Mouse (Mus musculus) forebrain, postnatal 0 days (tissue): ENCODE data around the gene Dclk2. TPM values are rescaled to one million over a fixed set of nuclear protein-coding genes. Genes with fewer than 3 reads are reported as not detected.

Experiments used
- ATAC-seq: fragments of 200-750 bp; cut with Nextera tagmentation; 2 replicates; pipeline ENCODE4 v1.8.0; 2017; ENCODE audit warnings: mild to moderate bottlenecking, moderate library complexity
- DNase-seq: peaks from one replicate; pipeline ENCODE4 v3.0.0-alpha.2; 2015
- H3K27ac ChIP-seq: fragments of 300-500 bp; sonication (generic); 2 replicates; pipeline ENCODE4 v1.5.1; 2014; ENCODE audit warnings: low read depth, mild to moderate bottlenecking, antibody characterized with exemption, low read length, moderate library complexity, mixed read lengths
- H3K27me3 ChIP-seq: fragments of 300-500 bp; sonication (generic); 2 replicates; pipeline ENCODE4 v1.6.1; 2014; ENCODE audit warnings: mild to moderate bottlenecking, low read length, mixed read lengths; ENCODE audit not compliant: insufficient read depth
- H3K36me3 ChIP-seq: fragments of 300-500 bp; sonication (generic); 2 replicates; pipeline ENCODE4 v1.6.1; 2014; ENCODE audit warnings: mild to moderate bottlenecking, moderate library complexity; ENCODE audit not compliant: insufficient read depth
- H3K4me1 ChIP-seq: fragments of 300-500 bp; sonication (generic); 2 replicates; pipeline ENCODE4 v1.6.1; 2014; ENCODE audit warnings: antibody characterized with exemption; ENCODE audit not compliant: insufficient read depth
- H3K4me2 ChIP-seq: fragments of 300-500 bp; sonication (generic); 2 replicates; pipeline ENCODE4 v1.6.1; 2014; ENCODE audit warnings: low read depth, mild to moderate bottlenecking, moderate library complexity
- H3K4me3 ChIP-seq: fragments of 300-500 bp; sonication (generic); 2 replicates; pipeline ENCODE4 v1.5.1; 2014; ENCODE audit warnings: low read depth, low read length, mixed read lengths
- H3K9ac ChIP-seq: fragments of 300-500 bp; sonication (generic); 2 replicates; pipeline ENCODE4 v1.6.1; 2014; ENCODE audit warnings: mild to moderate bottlenecking
- H3K9me3 ChIP-seq: fragments of 300-500 bp; sonication (generic); 2 replicates; pipeline ENCODE4 v1.6.1; 2016; ENCODE audit warnings: low read length
- CTCF ChIP-seq: sonication (generic); IDR thresholded peaks from 2 replicates; pipeline ENCODE4 v1.5.1; 2016; ENCODE audit warnings: antibody characterized with exemption, control low read depth, low read depth
- WGBS: fragments of 180-500 bp; shearing (Covaris S2); extraction: QIAGEN DNeasy Blood & Tissue Kit; methylation state at CpG from one replicate; pipeline ENCODE4 v1.1.7; 2014; 5-methylcytosine and 5-hydroxymethylcytosine counted together
- polyA plus RNA-seq: library from polyadenylated mRNA; unstranded; fragments of >200 nt; fragmentation: Nextera tagmentation; extraction: Ambion mirVana; gene quantifications from 2 replicates; pipeline ENCODE4 v1.2.1, GENCODE M21; 2015
- total RNA-seq: library from RNA; depleted of rRNA; stranded (reverse); fragments of >200 nt; gene quantifications from 2 replicates; pipeline ENCODE4 v1.2.3, GENCODE M21; 2014; rRNA removed

The Dclk2 gene
- total RNA-seq (141 and 166 TPM in 2 replicates), polyA plus RNA-seq (57.1 and 72.4 TPM in 2 replicates)

DNA sequence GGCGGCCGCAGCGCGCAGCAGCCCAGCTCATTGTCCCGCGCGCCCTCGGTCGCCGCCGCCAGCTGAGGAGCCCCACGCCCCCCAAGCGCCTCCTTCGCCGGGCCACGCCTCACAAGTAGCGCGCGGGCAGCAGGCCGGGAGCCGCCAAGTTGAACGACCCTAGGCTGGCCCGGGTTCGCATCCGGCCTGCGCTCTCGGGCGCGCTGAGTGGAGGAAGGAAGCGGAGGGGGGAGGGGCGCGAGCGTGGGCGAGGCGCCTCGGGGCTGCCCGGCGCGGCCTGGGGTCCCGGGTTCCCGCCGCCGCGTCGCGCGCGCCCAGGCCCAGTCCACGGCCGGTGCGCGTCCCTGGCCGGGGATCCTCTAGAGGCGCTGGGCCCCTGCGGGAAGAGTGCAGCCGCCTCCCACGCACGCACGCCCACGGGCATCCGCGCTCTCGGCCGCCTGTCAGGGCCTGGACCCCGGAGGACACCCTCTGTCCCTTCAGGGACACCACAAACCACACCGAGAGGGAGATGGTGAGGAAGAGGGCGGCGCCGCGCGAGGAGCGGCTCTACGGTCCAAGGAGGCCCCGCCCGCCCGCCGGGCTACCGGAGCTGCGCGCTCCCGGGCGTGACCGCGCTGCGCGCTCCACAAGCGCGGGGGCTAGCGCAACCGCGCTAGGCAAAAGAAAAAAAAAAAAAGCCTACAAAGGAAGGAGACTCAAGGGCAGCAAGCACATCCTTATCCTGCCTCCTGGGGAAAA lies at the start of gene Dclk2:
Gene Dclk2, minus strand, starts transcription at position 510 of the 741 bp plus-strand sequence.
- peak within 1 kb of the TSS; percentile 90 for H3K4me3 ChIP-seq
- peak; percentile 88 for ATAC-seq
- 1% methylated on average over 84 of the region's 91 CpGs for WGBS
- H3K9ac ChIP-seq: peak within 1 kb of the TSS; percentile 97
- H3K4me1 ChIP-seq: peaks cover 25% of the 10 kb centered on the region
- TF ChIP-seq CTCF: no peak
- no peaks in the 10 kb centered on the region for H3K27me3 ChIP-seq
- peak within 1 kb of the TSS; percentile 67 for H3K4me2 ChIP-seq
- H3K27ac ChIP-seq: peak within 1 kb of the TSS; percentile 96
- no peaks in the 10 kb centered on the region for H3K36me3 ChIP-seq
- peak; percentile 94 for DNase-seq
- no peaks in the 10 kb centered on the region for H3K9me3 ChIP-seq

DNA sequence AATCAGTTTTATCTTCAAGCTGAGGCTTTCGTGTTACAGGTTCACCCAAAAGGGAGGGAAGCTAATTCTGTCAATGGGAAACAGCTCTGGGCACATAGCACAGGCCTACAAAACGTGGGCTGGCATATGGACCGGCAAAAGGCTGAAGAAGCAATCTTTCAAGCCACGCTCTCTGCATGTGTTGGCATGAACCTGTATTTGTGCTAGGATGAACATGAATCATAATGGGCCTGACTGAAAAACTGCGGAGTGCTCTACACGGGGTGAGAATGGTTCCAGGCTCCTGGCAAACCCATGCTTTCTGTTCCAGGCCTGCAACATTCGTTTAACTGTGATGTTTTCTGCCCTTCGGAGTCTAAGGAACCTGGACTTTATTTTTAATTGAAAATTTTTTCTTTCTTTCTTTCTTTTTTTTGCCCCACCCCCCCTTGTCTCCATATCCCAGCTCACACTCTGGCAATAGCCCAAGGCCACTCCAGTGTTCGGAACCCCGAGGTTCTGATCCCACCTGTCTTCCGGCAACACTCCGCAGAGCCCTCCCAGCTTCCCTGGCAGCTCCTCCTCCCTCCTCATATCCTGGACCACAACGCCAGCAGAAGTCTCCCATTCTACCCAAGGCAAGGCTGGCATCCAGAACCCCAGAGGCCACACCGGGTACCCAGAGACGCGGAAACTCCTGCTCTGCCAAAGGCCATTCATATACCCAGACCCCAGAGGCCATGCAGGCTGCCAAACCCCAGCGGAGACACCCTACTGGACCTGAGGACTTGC lies 42.2 kb upstream of the Dclk2 start:
- no peak overlapping the region for H3K27ac ChIP-seq
- 80% methylated on average over 17 of the region's 17 CpGs for WGBS
- ATAC-seq: no peak
- no peak overlapping the region for H3K4me3 ChIP-seq
- no peak overlapping the region for H3K9ac ChIP-seq
- H3K9me3 ChIP-seq: no peaks in the 10 kb centered on the region
- no peak overlapping the region for H3K4me2 ChIP-seq
- H3K4me1 ChIP-seq: no peaks in the 10 kb centered on the region
- H3K27me3 ChIP-seq: no peaks in the 10 kb centered on the region
- TF ChIP-seq CTCF: no peak
- H3K36me3 ChIP-seq: no peaks in the 10 kb centered on the region
- no peak for DNase-seq

DNA sequence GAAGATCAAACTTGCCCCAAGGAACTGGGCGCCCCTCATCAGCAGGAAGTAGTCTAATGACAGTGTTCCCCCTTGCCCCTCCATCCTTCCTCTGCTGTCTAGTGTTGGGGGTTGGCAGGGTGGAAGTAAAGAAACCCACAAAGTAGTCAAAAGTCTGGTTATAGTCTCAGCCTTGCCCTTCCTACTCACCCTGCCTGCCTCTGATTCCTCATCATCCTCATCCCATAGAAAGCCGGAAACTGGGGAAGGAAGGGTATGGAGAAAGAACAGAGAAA lies 40.7 kb upstream of the Dclk2 start:
- H3K9me3 ChIP-seq: no peaks in the 10 kb centered on the region
- H3K4me3 ChIP-seq: no peak overlapping the region
- TF ChIP-seq CTCF: no peak
- no peaks in the 10 kb centered on the region for H3K36me3 ChIP-seq
- ATAC-seq (no peak), DNase-seq (no peak)
- H3K27ac ChIP-seq: no peak overlapping the region
- WGBS: 90% methylated on average over 2 of the region's 2 CpGs
- H3K4me2 ChIP-seq: no peak overlapping the region
- no peaks in the 10 kb centered on the region for H3K27me3 ChIP-seq
- no peak overlapping the region for H3K9ac ChIP-seq
- H3K4me1 ChIP-seq: no peaks in the 10 kb centered on the region

DNA sequence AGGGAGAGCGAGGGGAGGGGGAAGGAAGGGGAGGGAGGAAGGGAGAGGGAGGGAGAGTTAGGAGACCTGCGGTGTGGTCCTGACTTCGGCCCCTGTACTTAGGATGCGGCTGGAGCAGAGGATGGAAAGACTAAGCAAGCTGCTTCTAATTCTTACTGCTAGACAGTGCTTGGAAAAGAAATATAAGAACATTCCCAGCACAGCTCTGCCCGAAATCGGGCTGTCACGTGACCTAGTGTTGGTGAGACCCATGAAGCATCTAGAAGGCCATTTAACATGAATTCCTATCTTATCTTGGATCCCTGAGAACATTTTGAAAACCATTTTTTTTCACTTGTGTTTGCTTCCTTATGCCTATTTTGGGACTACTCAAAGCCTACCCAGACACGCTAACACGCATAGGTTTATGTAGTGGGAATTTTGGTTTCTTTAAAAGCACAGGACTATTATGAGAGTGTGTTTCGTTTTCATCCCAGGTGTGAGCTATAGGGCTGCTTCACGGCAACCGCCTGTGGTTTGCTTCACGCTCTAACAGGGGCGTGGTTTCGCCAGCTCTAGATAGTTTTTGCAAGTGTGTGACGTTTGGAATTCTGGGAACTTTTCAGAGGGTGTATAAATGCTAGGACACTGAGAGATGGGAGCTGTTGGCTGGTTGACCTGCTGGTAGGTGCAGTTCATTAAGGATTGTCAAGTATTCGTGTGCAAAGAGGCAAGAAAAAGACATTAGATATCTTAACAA lies 40.2 kb upstream of the Dclk2 start:
- 91% methylated on average over 17 of the region's 17 CpGs for WGBS
- ATAC-seq (no peak), DNase-seq (no peak)
- TF ChIP-seq CTCF: no peak
- H3K9me3 ChIP-seq: no peaks in the 10 kb centered on the region
- no peaks in the 10 kb centered on the region for H3K27me3 ChIP-seq
- H3K4me3 ChIP-seq: no peak overlapping the region
- H3K9ac ChIP-seq: no peak overlapping the region
- H3K27ac ChIP-seq: no peak overlapping the region
- H3K4me1 ChIP-seq: no peaks in the 10 kb centered on the region
- no peak overlapping the region for H3K4me2 ChIP-seq
- H3K36me3 ChIP-seq: no peaks in the 10 kb centered on the region

DNA sequence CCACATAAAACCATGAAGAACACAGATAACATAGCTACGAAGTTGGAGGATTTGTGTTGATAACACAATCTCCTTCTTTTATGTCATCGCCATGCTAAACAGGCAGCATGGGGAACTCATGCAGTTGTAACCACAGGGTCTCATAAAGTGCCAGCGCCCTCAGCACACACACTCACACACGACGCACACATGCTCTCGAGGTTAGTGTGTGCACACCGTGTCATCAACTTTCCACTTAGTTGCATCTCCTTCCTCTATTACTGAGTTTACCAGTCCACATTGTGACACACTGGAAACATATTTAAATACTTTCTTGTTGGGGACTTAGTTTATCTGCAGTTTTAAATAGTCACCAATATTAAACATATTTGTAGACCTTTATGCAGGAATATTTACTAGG lies 38.4 kb upstream of the Dclk2 start:
- Histone ChIP-seq H3K36me3 (no peaks in the 10 kb centered on the region), H3K27me3 (no peaks in the 10 kb centered on the region), H3K27ac (no peak overlapping the region), H3K9me3 (no peaks in the 10 kb centered on the region), H3K4me2 (no peak overlapping the region), H3K9ac (no peak overlapping the region), H3K4me1 (no peaks in the 10 kb centered on the region), H3K4me3 (no peak overlapping the region)
- no peak for TF ChIP-seq CTCF
- DNase-seq: no peak
- 90% methylated on average over 7 of the region's 7 CpGs for WGBS
- no peak for ATAC-seq

DNA sequence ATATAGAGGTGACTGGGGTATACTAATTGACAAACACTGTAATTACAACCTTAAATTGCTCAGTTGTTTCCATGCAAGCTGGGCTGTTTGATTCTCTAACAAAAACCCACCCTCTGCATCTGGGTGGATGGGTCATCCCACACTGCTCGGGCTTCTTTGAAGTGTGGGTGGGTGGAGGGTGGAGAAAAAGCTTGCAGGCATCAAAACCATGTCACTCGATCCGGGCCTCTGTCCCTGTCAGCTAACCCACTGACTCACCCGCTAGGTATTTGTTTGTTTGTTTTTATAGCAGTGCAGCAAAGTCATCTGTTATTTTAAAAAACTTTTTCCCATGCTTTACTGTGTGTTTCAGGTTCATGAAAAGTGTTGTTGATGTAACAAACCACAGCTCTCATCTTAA lies 34.7 kb upstream of the Dclk2 start:
- H3K27ac ChIP-seq: no peak overlapping the region
- 42% methylated on average over 4 of the region's 4 CpGs for WGBS

DNA sequence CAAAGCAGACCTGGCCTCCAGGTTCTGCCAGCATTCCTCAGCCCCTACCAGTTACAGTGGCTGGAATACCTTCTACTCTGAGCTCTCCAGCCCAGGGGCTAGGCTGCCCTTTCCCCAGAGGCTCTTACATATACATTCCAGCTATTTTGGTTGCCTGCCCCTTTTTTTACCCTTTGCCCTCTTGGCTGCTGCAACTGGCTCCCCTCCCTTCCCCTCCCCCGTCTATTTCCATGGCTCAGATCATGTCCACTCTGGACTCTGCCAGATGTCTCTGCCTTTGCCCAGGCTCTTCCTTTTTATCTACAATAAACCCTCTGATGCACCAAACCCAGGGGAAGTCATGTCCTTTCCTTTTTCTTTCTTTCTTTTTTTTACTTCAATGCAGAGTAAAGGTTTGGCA lies 33.9 kb upstream of the Dclk2 start:
- no peak for TF ChIP-seq CTCF
- Histone ChIP-seq H3K4me2 (no peak overlapping the region), H3K4me3 (no peak overlapping the region), H3K27ac (no peak overlapping the region), H3K9ac (no peak overlapping the region), H3K27me3 (no peaks in the 10 kb centered on the region), H3K36me3 (no peaks in the 10 kb centered on the region), H3K4me1 (no peaks in the 10 kb centered on the region), H3K9me3 (no peaks in the 10 kb centered on the region)
- ATAC-seq (no peak), DNase-seq (no peak)
- WGBS: 85% methylated on average over 1 of the region's 1 CpGs

More for the DNA sequence above, 34.7 kb upstream of the Dclk2 start:
- H3K4me3 ChIP-seq: no peak overlapping the region
- no peaks in the 10 kb centered on the region for H3K4me1 ChIP-seq
- DNase-seq: no peak
- H3K36me3 ChIP-seq: no peaks in the 10 kb centered on the region
- ATAC-seq: no peak
- H3K27me3 ChIP-seq: no peaks in the 10 kb centered on the region
- TF ChIP-seq CTCF: no peak
- no peak overlapping the region for H3K9ac ChIP-seq
- no peaks in the 10 kb centered on the region for H3K9me3 ChIP-seq
- H3K4me2 ChIP-seq: no peak overlapping the region
